Mouse (Mus musculus) fat pad, adult 2 months (tissue): ENCODE results near the gene Ski.

Experiments used
- DNase-seq: peaks from one replicate; pipeline ENCODE4 v3.0.0-alpha.2; 2011; ENCODE audit warnings: low read depth, low spot score; ENCODE audit errors: extremely low read depth

The Ski gene

GRCm38 (mm10) chr4:155152476-155152875 lies 69.9 kb downstream of the Ski start:
- no peak for DNase-seq

DNA sequence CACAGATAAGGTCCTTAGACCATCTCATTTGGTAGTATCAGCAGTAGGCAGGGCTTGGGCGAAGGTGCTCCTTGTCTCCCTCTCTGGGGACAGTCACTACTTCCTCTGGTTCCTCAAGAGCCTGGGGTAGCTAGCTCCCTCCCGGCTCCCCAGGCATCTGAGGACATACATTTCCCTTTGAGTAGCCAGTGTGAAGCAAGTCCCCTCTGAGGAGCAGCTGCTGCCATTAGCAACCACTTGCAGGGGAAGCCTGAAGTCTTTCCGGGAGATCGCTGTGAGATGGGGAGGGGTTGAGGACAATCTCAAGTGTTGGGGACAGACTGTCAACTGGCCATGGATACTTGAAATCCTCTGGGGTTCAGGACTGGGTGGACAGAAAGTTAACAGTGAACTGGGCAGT lies 70.5 kb downstream of the Ski start:
- no peak for DNase-seq

DNA sequence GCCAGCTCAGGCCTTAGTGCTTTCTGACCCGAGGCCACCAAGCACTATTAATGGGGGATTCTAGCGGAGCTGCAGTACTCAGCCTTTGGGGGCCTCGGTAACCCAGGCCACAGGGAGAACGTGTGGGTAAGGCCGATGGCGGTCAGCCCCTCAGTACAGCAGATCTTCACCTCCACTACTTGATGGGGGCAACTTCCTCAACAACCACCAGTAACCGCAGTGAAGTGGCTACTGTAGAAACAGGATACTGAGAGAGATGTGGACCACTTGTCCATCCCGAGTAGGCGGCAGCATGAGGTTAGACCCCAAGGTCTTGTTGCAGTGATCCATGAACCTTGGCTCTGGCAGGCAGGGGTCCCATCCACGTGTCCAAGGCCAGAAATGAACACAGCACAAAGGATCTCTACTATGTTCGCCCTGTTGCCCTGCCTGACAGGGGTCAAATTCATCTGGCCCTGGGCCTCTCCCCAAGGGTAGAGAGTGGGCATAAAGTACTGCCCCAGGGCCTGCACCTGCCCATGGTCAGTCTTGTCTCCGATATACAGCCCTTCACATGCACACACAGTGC lies 71.1 kb downstream of the Ski start:
- DNase-seq: no peak

- no peak for DNase-seq
These were observed 71.9 kb downstream of the Ski start for GRCm38 (mm10) chr4:155150276-155151113.

DNA sequence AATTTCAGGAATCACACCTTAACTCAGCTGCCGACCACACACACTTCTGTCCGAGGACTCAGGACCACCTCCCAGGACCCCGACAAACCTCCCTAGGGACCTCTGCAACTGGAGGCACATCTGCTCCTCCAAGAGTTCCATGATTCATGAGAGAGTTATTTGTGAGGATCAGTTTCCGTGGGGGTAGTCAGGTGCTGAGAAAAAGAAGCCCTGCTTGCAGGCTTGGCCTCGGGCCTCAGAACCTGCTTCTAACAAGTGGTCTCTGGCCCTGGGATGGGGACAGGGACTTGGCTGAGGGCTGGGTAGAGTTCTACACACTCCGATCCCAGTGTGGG lies 72.5 kb downstream of the Ski start:
- DNase-seq: no peak

DNA sequence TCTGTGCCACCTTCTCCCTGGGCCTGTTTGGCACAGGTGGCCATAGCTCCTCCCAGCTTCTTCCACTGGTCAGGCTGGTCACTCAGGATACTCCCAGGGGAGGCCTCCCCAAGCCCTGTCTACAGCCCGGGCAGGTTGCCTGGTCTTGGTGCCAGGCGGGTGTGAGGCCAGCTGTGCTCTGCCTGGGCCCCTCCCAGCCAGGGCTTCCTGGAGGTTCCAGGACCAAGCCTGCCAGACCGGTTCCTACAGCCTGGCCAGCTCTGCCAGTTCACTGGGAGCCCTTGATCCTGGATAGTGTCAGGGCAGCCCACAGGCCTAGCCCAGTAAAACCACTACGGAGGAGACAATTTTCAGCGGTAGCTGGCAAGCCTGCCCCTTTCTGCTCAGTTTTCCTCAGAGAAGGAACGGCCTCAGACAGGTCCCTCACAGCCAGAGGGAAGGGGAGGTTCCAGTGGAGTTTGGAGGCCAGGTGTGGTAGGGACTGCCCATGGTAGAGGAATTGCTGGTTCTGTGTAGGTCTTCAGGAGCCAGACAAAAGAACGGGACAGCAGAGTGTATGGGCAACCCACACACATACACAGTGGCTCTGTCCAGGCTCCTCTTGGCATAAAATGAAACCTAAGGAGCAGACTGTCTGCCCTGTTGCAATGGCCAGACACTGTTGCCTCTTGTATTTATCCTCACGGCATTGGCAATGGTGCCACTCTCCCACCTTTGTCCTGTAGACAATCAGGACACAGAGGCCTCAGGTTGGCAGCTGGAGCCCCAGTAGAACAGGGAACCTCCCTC lies 73.3 kb downstream of the Ski start:
- DNase-seq: peak; percentile 86

DNA sequence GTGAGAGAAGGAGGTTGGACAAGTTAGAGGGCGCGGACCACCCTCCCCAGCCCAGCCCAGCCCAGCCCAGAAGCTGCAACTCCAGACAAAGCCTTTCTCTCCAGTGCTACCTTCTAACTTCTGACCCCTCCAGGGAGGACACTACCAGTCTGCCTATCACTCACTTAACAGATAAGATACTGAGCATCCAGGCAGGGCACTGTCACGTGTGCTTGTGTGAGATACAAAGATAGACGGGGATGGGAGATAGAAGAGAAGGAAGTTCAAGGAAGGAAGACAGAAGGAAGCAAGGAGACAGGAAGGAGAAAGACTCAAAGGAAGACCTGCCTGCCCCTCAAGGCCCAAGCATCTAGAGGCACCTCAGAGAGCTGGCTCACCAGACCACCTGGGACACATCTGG lies 73.9 kb downstream of the Ski start:
- DNase-seq: no peak

- DNase-seq: no peak
These were observed 76.1 kb downstream of the Ski start for GRCm38 (mm10) chr4:155146107-155146823.

DNA sequence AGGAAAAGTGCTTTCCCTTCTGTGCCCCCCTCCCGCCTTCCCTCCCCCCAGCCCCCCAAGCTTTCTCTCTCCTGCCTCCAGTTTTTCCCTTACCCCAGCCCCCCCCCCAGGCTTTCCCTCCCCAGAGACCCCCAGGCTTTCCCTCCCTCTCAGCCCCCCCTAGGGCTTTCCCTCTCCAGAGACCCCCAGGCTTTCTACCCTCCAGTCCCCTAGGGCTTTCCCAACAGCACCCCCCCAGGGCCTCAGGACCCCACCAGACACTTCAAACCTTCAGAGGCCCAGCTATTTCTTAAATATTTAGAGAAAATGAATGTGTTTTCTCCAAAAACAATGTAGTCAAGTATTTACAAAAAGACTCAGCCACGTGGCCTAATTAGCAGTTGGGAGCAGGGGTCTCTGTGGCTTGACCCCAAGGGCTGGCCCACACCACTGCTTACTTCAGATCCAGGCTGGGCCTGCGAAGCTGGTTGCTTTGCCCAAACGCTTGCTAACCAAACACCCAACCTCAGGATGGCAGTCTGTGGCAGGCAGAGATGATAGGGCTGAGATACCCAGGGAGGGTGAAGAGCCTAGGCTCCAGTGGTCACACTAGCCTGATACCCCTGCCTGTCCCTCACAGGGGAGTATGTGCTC lies 77.7 kb downstream of the Ski start:
- no peak for DNase-seq

GRCm38 (mm10) chr4:155143871-155144502 lies 78.4 kb downstream of the Ski start:
- no peak for DNase-seq

DNA sequence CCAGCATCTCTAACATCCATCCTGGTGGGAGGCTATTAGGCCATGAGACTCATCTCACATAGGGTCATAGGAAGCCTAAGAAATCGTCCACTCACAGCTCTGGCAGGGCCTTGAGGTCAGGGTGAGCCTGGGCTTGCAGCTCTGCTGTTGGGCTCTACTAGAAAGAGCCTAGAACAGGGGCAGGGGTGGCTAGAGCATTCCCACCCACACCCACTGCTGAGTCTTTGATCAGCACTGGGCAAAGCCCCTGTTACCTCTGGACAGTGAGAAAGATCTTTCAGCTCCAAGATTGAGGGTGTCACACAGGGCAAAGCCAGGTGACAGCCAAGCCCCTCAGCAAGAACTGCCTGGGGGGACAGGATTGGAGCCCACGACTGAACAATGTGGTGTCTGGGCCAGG lies 79.0 kb downstream of the Ski start:
- no peak for DNase-seq

GRCm38 (mm10) chr4:155142836-155143235 lies 79.6 kb downstream of the Ski start:
- DNase-seq: no peak

DNA sequence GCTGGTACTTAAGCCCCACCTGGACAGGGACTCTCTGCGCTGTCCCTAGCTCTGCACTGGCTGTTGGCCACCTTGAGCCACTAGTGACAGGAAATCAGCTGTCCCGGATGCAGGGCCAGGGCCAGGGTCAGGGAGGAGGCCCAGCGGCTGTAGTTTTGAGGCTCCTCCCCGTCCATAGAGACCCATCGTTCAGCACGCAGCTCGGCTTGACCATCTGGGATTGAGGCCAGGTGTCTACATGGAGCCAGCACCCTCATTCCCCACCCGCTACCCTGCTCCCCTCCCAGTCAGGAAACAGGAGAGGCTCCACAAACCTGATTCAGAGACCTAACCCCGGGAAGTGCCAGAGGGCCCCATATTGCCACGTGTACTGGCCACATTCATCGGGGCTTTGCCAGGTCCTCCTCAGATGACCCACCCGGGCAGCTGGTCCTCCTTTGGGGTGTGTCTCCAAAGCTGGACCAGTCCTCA lies 81.6 kb downstream of the Ski start:
- no peak for DNase-seq

- DNase-seq: no peak
These were observed 82.2 kb downstream of the Ski start for GRCm38 (mm10) chr4:155140150-155140549.

DNA sequence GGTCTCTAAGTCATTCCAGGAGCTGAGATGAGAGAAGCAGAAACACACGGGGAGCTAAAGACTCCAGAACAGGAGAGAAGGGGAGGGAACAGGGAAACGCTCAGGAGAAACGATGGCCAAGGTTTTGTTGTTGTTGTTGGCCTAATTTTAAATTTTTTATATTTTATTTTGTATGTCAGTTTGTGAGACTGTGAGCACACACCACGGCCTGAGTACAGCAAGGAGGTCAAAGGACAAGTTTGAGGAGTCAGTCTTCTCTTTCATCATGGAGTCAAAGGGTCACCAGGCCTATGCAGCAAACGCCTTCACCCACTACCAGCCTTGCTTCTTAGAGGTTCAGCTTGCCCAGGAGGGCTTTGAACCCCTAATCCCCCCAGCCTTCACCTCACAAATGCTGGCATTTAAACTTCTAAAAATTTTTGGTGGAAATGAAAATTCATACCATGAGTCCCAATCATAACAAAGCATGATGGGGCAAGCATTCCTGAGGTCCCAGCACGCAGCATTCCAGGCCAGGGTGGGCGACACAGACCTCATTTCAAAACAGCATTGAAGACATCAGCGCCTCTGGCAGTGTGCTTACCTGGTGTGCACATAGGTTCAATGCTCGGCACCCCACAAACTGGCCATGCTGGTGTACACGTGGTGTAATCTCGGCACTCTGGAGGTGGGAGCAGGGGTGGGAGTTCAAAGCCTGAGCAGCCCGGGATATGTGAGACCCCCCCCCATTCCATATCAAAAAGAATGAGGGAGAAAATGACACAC lies 82.9 kb downstream of the Ski start:
- no peak for DNase-seq

- no peak for DNase-seq
These were observed 83.9 kb downstream of the Ski start for GRCm38 (mm10) chr4:155138451-155138850.

DNA sequence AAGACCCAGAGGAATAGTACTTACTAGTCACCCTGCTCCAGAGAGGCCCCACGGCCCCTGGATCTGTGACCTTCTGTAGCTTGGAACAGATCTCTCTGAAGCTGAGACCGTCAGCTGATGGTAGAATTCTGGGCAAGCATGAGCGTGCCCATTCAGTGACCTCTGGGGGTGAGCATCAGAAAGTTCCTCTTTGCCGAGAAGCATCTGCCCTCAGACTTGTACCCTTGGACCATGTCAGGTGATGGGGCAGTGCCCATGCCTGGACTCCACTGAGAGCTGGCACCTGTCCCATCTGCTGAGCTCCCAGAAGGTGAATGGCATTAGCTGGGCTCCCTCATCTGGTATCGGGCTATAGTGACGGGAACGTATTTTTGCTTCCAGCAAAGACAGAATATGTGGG lies 84.5 kb downstream of the Ski start:
- no peak for DNase-seq

GRCm38 (mm10) chr4:155135909-155136585 lies 86.3 kb downstream of the Ski start:
- no peak for DNase-seq

GRCm38 (mm10) chr4:155134686-155135172 lies 87.7 kb downstream of the Ski start:
- DNase-seq: no peak
